ENCODE assay signal across 10 mouse cellular contexts in genomic region chr13:23435241-23435640, GRCm38 (mm10). TPM values are rescaled to one million over a fixed set of nuclear protein-coding genes. Genes with fewer than 3 reads are reported as not detected.
DNase-seq lines count a peak whose midpoint lies in the region; ATAC-seq and TF ChIP-seq lines count a peak whose summit lies in the region.
"Had no signal": no experiment of that assay in that cellular context is flagged by ENCODE, and none has a peak within 500 bp of the region (broad histone marks: within the 10 kb centered on the region; RNA-seq: fewer than 3 reads in every experiment).

No protein-coding gene starts in this region.

- H3K27me3 ChIP-seq in heart, embryonic 13.5 days (replicated peaks): no peaks in the 10 kb centered on the region
- no peaks in the 10 kb centered on the region for H3K27me3 ChIP-seq in hindbrain, embryonic 12.5 days

- no peaks in the 10 kb centered on the region for H3K36me3 ChIP-seq in heart, embryonic 13.5 days
- H3K36me3 ChIP-seq in ES-E14 (ENCODE audit: control insufficient read depth, insufficient read depth, low read length, poor library complexity, severe bottlenecking): no peaks in the 10 kb centered on the region
- no peaks in the 10 kb centered on the region for H3K36me3 ChIP-seq in hindbrain, embryonic 12.5 days
- no peaks in the 10 kb centered on the region for H3K36me3 ChIP-seq in macrophage (ENCODE audit: inconsistent target)

- H3K9me3 ChIP-seq in heart, embryonic 13.5 days: no peaks in the 10 kb centered on the region
- no peaks in the 10 kb centered on the region for H3K9me3 ChIP-seq in ES-E14 (ENCODE audit: control insufficient read depth, insufficient read depth, low read depth, low read length)
- H3K9me3 ChIP-seq in hindbrain, embryonic 12.5 days (replicated peaks): no peaks in the 10 kb centered on the region

- peak overlapping the region; percentile 74 for H3K4me3 ChIP-seq in heart, embryonic 13.5 days
- H3K4me3 ChIP-seq in ES-E14 (ENCODE audit: insufficient read depth in 1 of 2, low read depth in 1 of 2, low read length in 2 of 2, poor library complexity in 1 of 2, severe bottlenecking in 1 of 2): peak overlapping the region; percentile 56 to 73
- peak overlapping the region; percentile 38 for H3K4me3 ChIP-seq in hindbrain, embryonic 12.5 days
- H3K4me3 ChIP-seq in macrophage (ENCODE audit: inconsistent target): peak overlapping the region; percentile 54; the same call in 1 of the 2 replicates

- peaks cover 16% of the 10 kb centered on the region for H3K4me1 ChIP-seq in heart, embryonic 13.5 days
- H3K4me1 ChIP-seq in ES-E14 (ENCODE audit: control insufficient read depth in 2 of 2, insufficient read depth in 2 of 2, low read length in 2 of 2, poor library complexity in 1 of 2): no peaks in the 10 kb centered on the region
- 0 out of 2 replicates have a peak, but pooled peaks cover 9% of the 10 kb centered on the region for H3K4me1 ChIP-seq in hindbrain, embryonic 12.5 days

- H3K4me2 ChIP-seq in heart, embryonic 13.5 days: peak overlapping the region; percentile 82
- H3K4me2 ChIP-seq in hindbrain, embryonic 12.5 days (replicated peaks): peak overlapping the region; percentile 60

- no peaks in the 10 kb centered on the region for H3K79me2 ChIP-seq in macrophage (ENCODE audit: inconsistent target)

- no peak for DNase-seq in heart, adult 9 months (ENCODE audit: low spot score in 2 of 2)
- DNase-seq in ES-E14 (ENCODE audit: low read depth, low spot score): no peak
- no peak for DNase-seq in retina, embryonic 14.5 days (ENCODE audit: low spot score)
- no peak for DNase-seq in frontal cortex, postnatal 25 days (ENCODE audit: low spot score in 2 of 2)
- no peak for DNase-seq in retina, postnatal 1 day

- H3K27ac ChIP-seq in heart, embryonic 13.5 days (replicated peaks): peak overlapping the region; percentile 67
- H3K27ac ChIP-seq in ES-E14 (ENCODE audit: insufficient read depth, low read depth, low read length, poor library complexity, severe bottlenecking) (no peak overlapping the region), macrophage (no peak overlapping the region)
- no peak overlapping the region for H3K27ac ChIP-seq in hindbrain, embryonic 12.5 days

- in situ Hi-C loops in ES-E14 (cut with MboI; ENCODE audit: low sequenced_read_pairs in 2 of 2, unreplicated experiment in 2 of 2): loop anchor here (25.0 kb wide), 1 partner anchor 1523 kb away; no protein-coding TSS in a partner anchor

- ATAC-seq in heart, embryonic 13.5 days (ENCODE audit: extremely low read depth, insufficient number of reproducible peaks, low FRiP score, low TSS enrichment): no peak
- ATAC-seq in hindbrain, embryonic 12.5 days (ENCODE audit: low FRiP score): no peak
- ATAC-seq: CD4-positive, CD25-positive, alpha-beta regulatory T cell, adult 4 months had no signal

- peak overlapping the region; percentile 83 for H3K9ac ChIP-seq in heart, embryonic 13.5 days
- no peak overlapping the region for H3K9ac ChIP-seq in ES-E14 (ENCODE audit: insufficient read depth, low read depth, low read length, poor library complexity, severe bottlenecking)
- H3K9ac ChIP-seq in hindbrain, embryonic 12.5 days: no peak overlapping the region

- 18% methylated on average over 4 of the region's 4 CpGs for WGBS in heart, embryonic 13.5 days
- WGBS in hindbrain, embryonic 12.5 days: 17% methylated on average over 4 of the region's 4 CpGs
- 90% methylated on average over 4 of the region's 4 CpGs for WGBS in macrophage (ENCODE audit: missing documents)

TF ChIP-seq in ES-E14, 5 proteins besides CTCF, POLR2A, EP300 and RAD21:
- TF ChIP-seq MAFK (IDR thresholded peaks at IDR 0.05; ENCODE audit: insufficient read depth, low read depth, low read length) (no peak), ZC3H11A (IDR thresholded peaks at IDR 0.05; ENCODE audit: borderline replicate concordance, low read depth, low read length) (no peak), CHD2 (IDR thresholded peaks at IDR 0.05; ENCODE audit: low read depth, low read length) (no peak), ZNF384 (IDR thresholded peaks at IDR 0.05; ENCODE audit: low read depth, low read length) (no peak), HCFC1 (IDR thresholded peaks at IDR 0.05; ENCODE audit: borderline replicate concordance, insufficient read depth, low read length) (no peak)

RNA-seq across cellular contexts. Expression of gene Abt1, which starts 11.6 kb away (rescaled TPM):
- polyA plus RNA-seq in heart, embryonic 13.5 days (2015; fragmentation: Nextera tagmentation; extraction: Ambion mirVana): 8.5 and 8.7 TPM in 2 replicates
- 10.5 and 15.5 TPM in 2 replicates for total RNA-seq in ES-E14 (2012; rRNA removed)
- 11.6 and 12.0 TPM in 2 replicates for polyA plus RNA-seq in hindbrain, embryonic 12.5 days (2016; fragmentation: Nextera tagmentation; extraction: Ambion mirVana)
- total RNA-seq in macrophage (2018; cell fraction: chromatin; rRNA removed): 1 to 10 TPM in 20 of 26 experiments, under 1 TPM in 6; 0.46 to 3.6 (median 1.9) TPM
- total RNA-seq in macrophage (2018; cell fraction: cytosol; rRNA removed): 1 to 10 TPM; 1.9 to 4.1 (median 3.4) TPM
- 1 to 10 TPM in 24 of 26 experiments, under 1 TPM in 2; 0.59 to 4.0 (median 2.2) TPM for total RNA-seq in macrophage (2018; cell fraction: nucleus; rRNA removed)
- polyA plus RNA-seq in macrophage (2018): 3.5 to 4.4 TPM (median 3.7 TPM) in 3 replicates

RNA-seq across cellular contexts. Expression of gene Btn1a1, which starts 30.5 kb away (rescaled TPM):
- 1.1 and 2.2 TPM in 2 replicates for polyA plus RNA-seq in heart, embryonic 13.5 days (2015; fragmentation: Nextera tagmentation; extraction: Ambion mirVana)
- 0.11 and 0.62 TPM in 2 replicates for total RNA-seq in ES-E14 (2012; rRNA removed)
- polyA plus RNA-seq in hindbrain, embryonic 12.5 days (2016; fragmentation: Nextera tagmentation; extraction: Ambion mirVana): 0.12 TPM in 1 of 2 replicates, not detected in the other
- not detected for total RNA-seq in macrophage (2018; cell fraction: chromatin; rRNA removed)
- not detected for total RNA-seq in macrophage (2018; cell fraction: cytosol; rRNA removed)
- total RNA-seq in macrophage (2018; cell fraction: nucleus; rRNA removed): not detected
- not detected in 3 replicates for polyA plus RNA-seq in macrophage (2018)
- total RNA-seq: gastrocnemius, postnatal 4 days had no signal
- polyA plus RNA-seq: CD4-positive, CD25-positive, alpha-beta regulatory T cell, adult 4 months had no signal

RNA-seq across cellular contexts. Expression of gene Btn2a2, which starts 53.4 kb away (rescaled TPM):
- polyA plus RNA-seq in heart, embryonic 13.5 days (2015; fragmentation: Nextera tagmentation; extraction: Ambion mirVana): 0.45 and 0.82 TPM in 2 replicates
- total RNA-seq in ES-E14 (2012; rRNA removed): 0.95 and 1.5 TPM in 2 replicates
- 0.34 and 0.43 TPM in 2 replicates for polyA plus RNA-seq in hindbrain, embryonic 12.5 days (2016; fragmentation: Nextera tagmentation; extraction: Ambion mirVana)
- total RNA-seq in macrophage (2018; cell fraction: chromatin; rRNA removed): not detected
- not detected for total RNA-seq in macrophage (2018; cell fraction: cytosol; rRNA removed)
- total RNA-seq in macrophage (2018; cell fraction: nucleus; rRNA removed): not detected
- not detected in 3 replicates for polyA plus RNA-seq in macrophage (2018)
- polyA plus RNA-seq: CD4-positive, CD25-positive, alpha-beta regulatory T cell, adult 4 months had no signal
